Mouse (Mus musculus) left cerebral cortex, postnatal 10 days (tissue): ENCODE measurements around the gene Pbdc1. TPM values are rescaled to one million over a fixed set of nuclear protein-coding genes. Genes with fewer than 3 reads are reported as not detected.

Source experiments
- total RNA-seq, 2 experiments: library from RNA; stranded (reverse); gene quantifications; 2 replicates each; pipeline ENCODE4 v1.2.3; 2021

Gene Pbdc1
- total RNA-seq, 2 experiments from 2014 or later, result 15.1 to 19.9 TPM

Other genes with a start within 250 kb of the Pbdc1 start
- 10 to 100 TPM; 15.4 to 15.9 TPM for gene Magee2, start 222.5 kb upstream of the Pbdc1 start, total RNA-seq
- 100 to 1,000 TPM; 169 to 171 TPM for gene Magee1, start 40.6 kb downstream of the Pbdc1 start, total RNA-seq